Mouse (Mus musculus) MEL (cell line): Measurements from ENCODE around the gene Sept6. TPM values are rescaled to one million over a fixed set of nuclear protein-coding genes. Genes with fewer than 3 reads are reported as not detected.

Experiments used
- DNase-seq: peaks from one replicate; pipeline ENCODE4 v3.0.0; 2011; ENCODE audit warnings: low read depth, low spot score
- H3K27ac ChIP-seq: 2 replicates; pipeline ENCODE4 v1.5.1; 2012; ENCODE audit warnings: low read depth, mild to moderate bottlenecking, control low read depth, low read length, moderate library complexity; ENCODE audit not compliant: control insufficient read depth
- H3K27me3 ChIP-seq, 2 experiments: fragments of 150-350 bp in 1 of 2; sonication (generic) in 1 of 2; 2 replicates each; pipeline ENCODE4 v1.6.1; 2012; ENCODE audit warnings: low read length in 2 of 2, mild to moderate bottlenecking in 2 of 2, improper control_type of control experiment in 1 of 2, moderate library complexity in 1 of 2; ENCODE audit not compliant: insufficient read depth in 2 of 2, control insufficient read depth in 1 of 2
- H3K36me3 ChIP-seq, 2 experiments: 2 replicates each; pipeline ENCODE4 v1.6.1; 2012 to 2014; ENCODE audit warnings: low read length in 2 of 2, improper control_type of control experiment in 1 of 2, inconsistent platforms in 1 of 2, mild to moderate bottlenecking in 1 of 2; ENCODE audit not compliant: insufficient read depth in 2 of 2, control insufficient read depth in 1 of 2
- H3K4me1 ChIP-seq, 2 experiments: fragments of 150-350 bp in 1 of 2; sonication (generic) in 1 of 2; 2 replicates each; pipeline ENCODE4 v1.6.1; 2012; ENCODE audit warnings: low read length in 2 of 2, improper control_type of control experiment in 1 of 2, mild to moderate bottlenecking in 1 of 2; ENCODE audit not compliant: insufficient read depth in 2 of 2, control insufficient read depth in 1 of 2
- H3K4me3 ChIP-seq, 2 experiments: fragments of 150-350 bp in 1 of 2; sonication (generic) in 1 of 2; 2 replicates each; pipeline ENCODE4 v1.5.1; 2012; ENCODE audit warnings: low read depth in 2 of 2, low read length in 2 of 2, mild to moderate bottlenecking in 2 of 2, moderate library complexity in 2 of 2, control low read depth in 1 of 2, improper control_type of control experiment in 1 of 2; ENCODE audit not compliant: control insufficient read depth in 1 of 2, insufficient read depth in 1 of 2
- H3K79me2 ChIP-seq: 2 replicates; pipeline ENCODE4 v1.6.1; 2012; ENCODE audit warnings: mild to moderate bottlenecking, low read length, moderate library complexity; ENCODE audit not compliant: control insufficient read depth, poor library complexity, insufficient read depth
- H3K9ac ChIP-seq: 2 replicates; pipeline ENCODE4 v1.6.1; 2012; ENCODE audit warnings: low read depth, mild to moderate bottlenecking, control low read depth, low read length, moderate library complexity; ENCODE audit not compliant: control insufficient read depth, poor library complexity, severe bottlenecking
- H3K9me3 ChIP-seq: fragments of 150-350 bp; sonication (generic); replicated peaks from 2 replicates; pipeline ENCODE4 v1.6.1; 2012; ENCODE audit warnings: mild to moderate bottlenecking, low read length, improper control_type of control experiment, moderate library complexity; ENCODE audit not compliant: insufficient read depth
- BHLHE40 ChIP-seq: IDR thresholded peaks from 2 replicates; pipeline ENCODE4 v1.6.1; 2012; ENCODE audit warnings: low read depth, mild to moderate bottlenecking, inconsistent platforms, low read length, improper control_type of control experiment, borderline replicate concordance
- CTCF ChIP-seq, 3 experiments: IDR thresholded peaks in 2 of 3; conservative IDR thresholded peaks in 1 of 3; 2 replicates each; pipeline ENCODE4 v1.5.1; 2011 to 2012; ENCODE audit warnings: low read length in 3 of 3, low read depth in 2 of 3, mild to moderate bottlenecking in 2 of 3, improper control_type of control experiment in 1 of 3, inconsistent platforms in 1 of 3, mixed read lengths in 1 of 3, moderate library complexity in 1 of 3; ENCODE audit not compliant: control insufficient read depth in 1 of 3, insufficient read depth in 1 of 3, poor library complexity in 1 of 3, severe bottlenecking in 1 of 3
- ELF1 ChIP-seq: IDR thresholded peaks from 2 replicates; pipeline ENCODE4 v1.6.1; 2014; ENCODE audit warnings: low read depth, mild to moderate bottlenecking, inconsistent platforms, low read length, improper control_type of control experiment, moderate library complexity
- EP300 ChIP-seq, 2 experiments: IDR thresholded peaks; 2 replicates each; pipeline ENCODE4 v1.6.1; 2011; ENCODE audit warnings: improper control_type of control experiment in 2 of 2, low read length in 2 of 2, low read depth in 1 of 2, mild to moderate bottlenecking in 1 of 2
- ETS1 ChIP-seq: IDR thresholded peaks from 2 replicates; pipeline ENCODE4 v1.6.1; 2012; ENCODE audit warnings: low read depth, mild to moderate bottlenecking, inconsistent platforms, low read length, improper control_type of control experiment, moderate library complexity
- GABPA ChIP-seq: IDR thresholded peaks from 2 replicates; pipeline ENCODE4 v1.6.1; 2012; ENCODE audit warnings: low read depth, mild to moderate bottlenecking, inconsistent platforms, low read length, improper control_type of control experiment, moderate library complexity
- GATA1 ChIP-seq: IDR thresholded peaks from 2 replicates; pipeline ENCODE4 v1.6.1; 2011; ENCODE audit warnings: low read depth, low read length, improper control_type of control experiment
- HCFC1 ChIP-seq: IDR thresholded peaks from 2 replicates; pipeline ENCODE4 v1.6.1; 2012; ENCODE audit warnings: low read depth, mild to moderate bottlenecking, inconsistent platforms, low read length, improper control_type of control experiment, moderate library complexity
- JUND ChIP-seq: IDR thresholded peaks from 2 replicates; pipeline ENCODE4 v1.6.1; 2011; ENCODE audit warnings: low read depth, mild to moderate bottlenecking, improper control_type of control experiment, low read length
- MAX ChIP-seq: IDR thresholded peaks from 2 replicates; pipeline ENCODE4 v1.6.1; 2011; ENCODE audit warnings: low read length, improper control_type of control experiment
- MEF2A ChIP-seq: IDR thresholded peaks from 2 replicates; pipeline ENCODE4 v1.6.1; 2014; ENCODE audit warnings: low read depth, mild to moderate bottlenecking, inconsistent platforms, low read length, improper control_type of control experiment; ENCODE audit not compliant: poor library complexity, insufficient replicate concordance, severe bottlenecking; ENCODE audit errors: extremely low read depth
- MYB ChIP-seq: IDR thresholded peaks from 2 replicates; pipeline ENCODE4 v1.6.1; 2011; ENCODE audit warnings: mild to moderate bottlenecking, low read depth, low read length, improper control_type of control experiment
- MYC ChIP-seq: IDR thresholded peaks from 2 replicates; pipeline ENCODE4 v1.6.1; 2011; ENCODE audit warnings: low read depth, mild to moderate bottlenecking, low read length, improper control_type of control experiment, moderate library complexity
- POLR2A ChIP-seq, 2 experiments: IDR thresholded peaks; 2 replicates each; pipeline ENCODE4 v1.6.1; 2011 to 2012; ENCODE audit warnings: low read length in 2 of 2, mild to moderate bottlenecking in 2 of 2, control low read depth in 1 of 2, improper control_type of control experiment in 1 of 2, low read depth in 1 of 2, moderate library complexity in 1 of 2; ENCODE audit not compliant: control insufficient read depth in 1 of 2, insufficient read depth in 1 of 2, poor library complexity in 1 of 2
- POLR2AphosphoS5 ChIP-seq: IDR thresholded peaks from 2 replicates; pipeline ENCODE4 v1.6.1; 2012; ENCODE audit warnings: low read depth, borderline replicate concordance, mild to moderate bottlenecking, inconsistent platforms, low read length, moderate library complexity, mixed read lengths
- RAD21 ChIP-seq: IDR thresholded peaks from 2 replicates; pipeline ENCODE4 v1.6.1; 2011; ENCODE audit warnings: mild to moderate bottlenecking, low read depth, low read length, improper control_type of control experiment
- SIN3A ChIP-seq: IDR thresholded peaks from 2 replicates; pipeline ENCODE4 v1.6.1; 2012; ENCODE audit warnings: low read length, improper control_type of control experiment, inconsistent platforms
- SMC3 ChIP-seq: IDR thresholded peaks from 2 replicates; pipeline ENCODE4 v1.6.1; 2011; ENCODE audit warnings: low read depth, low read length, improper control_type of control experiment
- TAL1 ChIP-seq: IDR thresholded peaks from 2 replicates; pipeline ENCODE4 v1.6.1; 2012; ENCODE audit warnings: mild to moderate bottlenecking, inconsistent platforms, low read length, moderate library complexity, mixed read lengths
- TBP ChIP-seq: IDR thresholded peaks from 2 replicates; pipeline ENCODE4 v1.8.0; 2011; ENCODE audit warnings: low read depth, low read length, improper control_type of control experiment
- UBTF ChIP-seq: IDR thresholded peaks from 2 replicates; pipeline ENCODE4 v1.6.1; 2012; ENCODE audit warnings: low read depth, mild to moderate bottlenecking, inconsistent platforms, low read length, improper control_type of control experiment, moderate library complexity, borderline replicate concordance; ENCODE audit not compliant: insufficient read depth
- USF1 ChIP-seq: IDR thresholded peaks from 2 replicates; pipeline ENCODE4 v1.6.1; 2014; ENCODE audit warnings: low read depth, mild to moderate bottlenecking, inconsistent platforms, low read length, improper control_type of control experiment, moderate library complexity
- ZKSCAN1 ChIP-seq: IDR thresholded peaks from 2 replicates; pipeline ENCODE4 v1.6.1; 2012; ENCODE audit warnings: low read depth, mild to moderate bottlenecking, inconsistent platforms, low read length, improper control_type of control experiment, moderate library complexity
- ZMIZ1 ChIP-seq: IDR thresholded peaks from 2 replicates; pipeline ENCODE4 v1.6.1; 2012; ENCODE audit warnings: low read depth, mild to moderate bottlenecking, inconsistent platforms, low read length, improper control_type of control experiment, moderate library complexity
- ZNF384 ChIP-seq: IDR thresholded peaks from 2 replicates; pipeline ENCODE4 v1.6.1; 2012; ENCODE audit warnings: low read depth, mild to moderate bottlenecking, inconsistent platforms, low read length, improper control_type of control experiment
- polyA plus RNA-seq, 2 experiments: library from polyadenylated mRNA; stranded (reverse) in 1 of 2; unstranded in 1 of 2; fragments of >175 nt in 1 of 2; fragments of >200 nt in 1 of 2; gene quantifications; 2 replicates each; pipeline versions ENCODE4 v1.2.1 to v1.2.4; 2012; ENCODE audit warnings: low replicate concordance in 2 of 2, low read depth in 1 of 2; ENCODE audit not compliant: insufficient read length in 2 of 2, insufficient read depth in 1 of 2, missing spikeins in 1 of 2
- total RNA-seq: library from RNA; depleted of rRNA; stranded (reverse); fragments of 300-350 nt; gene quantifications from 2 replicates; pipeline ENCODE4 v1.2.3, GENCODE M21; 2012

Gene Sept6
- total and polyA plus RNA-seq, 3 experiments: 16.5 to 37.8 TPM; not detected in 1

- H3K36me3 ChIP-seq: peaks cover 0 to 26% of the 10 kb centered on the region in 2 experiments; a peak in 2 of 4 replicates
- H3K27ac ChIP-seq: peak overlapping the region; percentile 31
- peaks cover 8 to 29% of the 10 kb centered on the region in 2 experiments for H3K4me1 ChIP-seq
- H3K9ac ChIP-seq: no peak overlapping the region
- H3K9me3 ChIP-seq: no peaks in the 10 kb centered on the region
- TF ChIP-seq BHLHE40: no peak
- TF ChIP-seq TAL1: no peak
- no peak for TF ChIP-seq SMC3
- peak; percentile 32; the same call in 1 of the 2 replicates for TF ChIP-seq ETS1
- TF ChIP-seq MYB: no peak
- TF ChIP-seq EP300 (IDR thresholded peaks at IDR 0.05; ENCODE audit: low read depth in 1 of 2, low read length in 2 of 2): peak in 1 of 2 experiments; percentile 46; a peak in 2 of 4 replicates
- TF ChIP-seq MAX: no peak
- 0 out of 4 replicates have a peak overlapping the region, but pooled peaks of 1 of the 2 experiments have one; percentile 26 for H3K4me3 ChIP-seq
- H3K27me3 ChIP-seq: no peaks in the 10 kb centered on the region
- no peaks in the 10 kb centered on the region; the same call in 1 of the 2 replicates for H3K79me2 ChIP-seq
- peak; percentile 36 for DNase-seq
These were observed 10.9 kb downstream of the Sept6 start for GRCm38 (mm10) chrX:36980563-36981187.

GRCm38 (mm10) chrX:36977863-36978262 lies 13.7 kb downstream of the Sept6 start:
- no peaks in the 10 kb centered on the region for H3K9me3 ChIP-seq
- TF ChIP-seq RAD21 (no peak), ZKSCAN1 (no peak), SIN3A (peak; percentile 36), POLR2A (IDR thresholded peaks at IDR 0.05; ENCODE audit: control insufficient read depth in 1 of 2, insufficient read depth in 1 of 2, low read depth in 1 of 2, low read length in 2 of 2, poor library complexity in 1 of 2) (no peak), GATA1 (peak; percentile 50), JUND (no peak), MYC (no peak), CTCF (IDR thresholded peaks at IDR 0.05 in 2 of 3, conservative IDR thresholded peaks at IDR 0.05 in 1 of 3; ENCODE audit: control insufficient read depth in 1 of 3, insufficient read depth in 1 of 3, low read depth in 2 of 3, low read length in 3 of 3, poor library complexity in 1 of 3, severe bottlenecking in 1 of 3) (no peak), MEF2A (no peak), USF1 (peak; percentile 35; the same call in 1 of the 2 replicates), ETS1 (0 out of 2 replicates have a peak, but pooled peaks have one; percentile 22), TBP (no peak), HCFC1 (no peak), UBTF (no peak), GABPA (no peak), BHLHE40 (no peak), EP300 (IDR thresholded peaks at IDR 0.05; ENCODE audit: low read depth in 1 of 2, low read length in 2 of 2) (0 out of 4 replicates have a peak, but pooled peaks of 1 of the 2 experiments have one; percentile 31), POLR2AphosphoS5 (no peak), ZMIZ1 (no peak), ELF1 (no peak), ZNF384 (no peak)
- H3K27ac ChIP-seq: no peak overlapping the region
- H3K9ac ChIP-seq: no peak overlapping the region
- DNase-seq: peak; percentile 51
- peaks cover 8 to 29% of the 10 kb centered on the region in 2 experiments for H3K4me1 ChIP-seq
- H3K4me3 ChIP-seq: no peak overlapping the region
- H3K36me3 ChIP-seq: peaks cover 0 to 26% of the 10 kb centered on the region in 2 experiments; a peak in 2 of 4 replicates
- no peaks in the 10 kb centered on the region for H3K27me3 ChIP-seq
- H3K79me2 ChIP-seq: no peaks in the 10 kb centered on the region; the same call in 1 of the 2 replicates
